ENCODE assay signal across 24 mouse cellular contexts in genomic region chr4:65531621-65532020, GRCm38 (mm10).
DNase-seq lines count a peak whose midpoint lies in the region; ATAC-seq and TF ChIP-seq lines count a peak whose summit lies in the region.
"Had no signal": no experiment of that assay in that cellular context is flagged by ENCODE, and none has a peak within 500 bp of the region (broad histone marks: within the 10 kb centered on the region; RNA-seq: fewer than 3 reads in every experiment).

No protein-coding gene starts in this region.

- TF ChIP-seq POLR2A in limb, embryonic 14.5 days (IDR thresholded peaks at IDR 0.05; ENCODE audit: borderline replicate concordance, extremely low read depth, insufficient read depth, insufficient read length): no peak

- no peaks in the 10 kb centered on the region for H3K36me3 ChIP-seq in embryonic facial prominence, embryonic 14.5 days (ENCODE audit: control insufficient read depth, insufficient read depth, low read length)
- H3K36me3 ChIP-seq in limb, embryonic 14.5 days (ENCODE audit: control insufficient read depth, insufficient read depth, low read length): no peaks in the 10 kb centered on the region
- H3K36me3 ChIP-seq: neural tube, embryonic 13.5 days had no signal

- H3K27ac ChIP-seq in embryonic facial prominence, embryonic 14.5 days (replicated peaks; ENCODE audit: low read depth, low read length): no peak overlapping the region; the same call in 1 of the 2 replicates
- H3K27ac ChIP-seq in limb, embryonic 14.5 days (replicated peaks; ENCODE audit: low read depth, low read length): no peak overlapping the region
- H3K27ac ChIP-seq: hindbrain, embryonic 14.5 days; kidney, postnatal 0 days; layer of hippocampus, adult 2 months; left cerebral cortex, adult 2 months; macrophage; neural tube, embryonic 13.5 days had no signal

- WGBS in embryonic facial prominence, embryonic 14.5 days: 32% methylated on average over 6 of the region's 6 CpGs
- 28% methylated on average over 6 of the region's 6 CpGs for WGBS in limb, embryonic 14.5 days

- intact Hi-C loops in left cerebral cortex, postnatal 4 days (cut with DNase I): no loop called here
- intact Hi-C loops in left cerebral cortex, postnatal 36 days (cut with DNase I): no loop called here

- peaks cover 8% of the 10 kb centered on the region; the same call in 1 of the 2 replicates for H3K4me1 ChIP-seq in embryonic facial prominence, embryonic 14.5 days (ENCODE audit: control insufficient read depth, insufficient read depth, low read length)
- peaks cover 12% of the 10 kb centered on the region; the same call in 1 of the 2 replicates for H3K4me1 ChIP-seq in limb, embryonic 14.5 days (ENCODE audit: control insufficient read depth, insufficient read depth, low read length)
- H3K4me1 ChIP-seq: neural tube, embryonic 13.5 days had no signal

- no peak for ATAC-seq in embryonic facial prominence, embryonic 14.5 days (ENCODE audit: low read depth)
- no peak for ATAC-seq in limb, embryonic 14.5 days (ENCODE audit: low FRiP score, low read depth)
- ATAC-seq: forebrain, postnatal 0 days; intestine, postnatal 0 days; liver, postnatal 0 days had no signal

- no peak overlapping the region for H3K9ac ChIP-seq in embryonic facial prominence, embryonic 14.5 days (ENCODE audit: low read depth, low read length)
- H3K9ac ChIP-seq in limb, embryonic 14.5 days (ENCODE audit: low read depth, low read length, severe bottlenecking): no peak overlapping the region
- H3K9ac ChIP-seq: forebrain, postnatal 0 days; hindbrain, embryonic 14.5 days; liver, postnatal 0 days; neural tube, embryonic 13.5 days had no signal

- no peak overlapping the region for H3K4me3 ChIP-seq in embryonic facial prominence, embryonic 14.5 days (ENCODE audit: low read depth, low read length)
- H3K4me3 ChIP-seq in limb, embryonic 14.5 days (replicated peaks; ENCODE audit: low read length): no peak overlapping the region
- H3K4me3 ChIP-seq: layer of hippocampus, adult 2 months; left cerebral cortex, adult 2 months; neural tube, embryonic 13.5 days had no signal

- DNase-seq in cerebellum, postnatal 14 days: peak; percentile 8 to 13
- DNase-seq in cerebellum, adult 9-10 months: no peak
- peak; percentile 4 for DNase-seq in left cerebral cortex, postnatal 4 days
- DNase-seq in left cerebral cortex, postnatal 36 days (ENCODE audit: low spot score in 2 of 2): no peak
- peak; percentile 53 for DNase-seq in embryonic facial prominence, embryonic 14.5 days (ENCODE audit: low spot score)
- DNase-seq in limb, embryonic 14.5 days (ENCODE audit: low spot score): peak; percentile 31
- no peak for DNase-seq in T-cell, adult 2 months (ENCODE audit: low spot score)
- DNase-seq in adrenal gland, adult (ENCODE audit: inconsistent age in 2 of 2, low spot score in 1 of 2): no peak
- DNase-seq: adrenal gland, postnatal 14 days; cerebellum, adult 2 months; forebrain, postnatal 0 days; liver; liver, postnatal 0 days; right cerebral cortex, postnatal 4 days; thymus, postnatal 4 days had no signal

- H3K4me2 ChIP-seq in embryonic facial prominence, embryonic 14.5 days (ENCODE audit: low read depth, low read length): no peak overlapping the region
- H3K4me2 ChIP-seq in limb, embryonic 14.5 days (replicated peaks; ENCODE audit: low read depth, low read length, severe bottlenecking): no peak overlapping the region
- H3K4me2 ChIP-seq: hindbrain, embryonic 14.5 days; midbrain, embryonic 11.5 days; neural tube, embryonic 13.5 days had no signal

- H3K27me3 ChIP-seq in embryonic facial prominence, embryonic 14.5 days (replicated peaks; ENCODE audit: control insufficient read depth, insufficient read depth, low read length): no peaks in the 10 kb centered on the region
- no peaks in the 10 kb centered on the region for H3K27me3 ChIP-seq in limb, embryonic 14.5 days (ENCODE audit: control insufficient read depth, insufficient read depth, low read length)
- H3K27me3 ChIP-seq: CH12.LX; neural tube, embryonic 13.5 days had no signal

- no peaks in the 10 kb centered on the region for H3K9me3 ChIP-seq in embryonic facial prominence, embryonic 14.5 days (ENCODE audit: control insufficient read depth, low read length)
- H3K9me3 ChIP-seq in limb, embryonic 14.5 days (ENCODE audit: control insufficient read depth, low read length): no peaks in the 10 kb centered on the region
- H3K9me3 ChIP-seq: neural tube, embryonic 13.5 days had no signal

Comparison
In these comparisons a context has a peak if more than half of its experiments do, and no peak if none do; other contexts are left out.
1. DNase-seq: peak in cerebellum, postnatal 14 days (2 of 2), left cerebral cortex, postnatal 4 days (single experiment), embryonic facial prominence, embryonic 14.5 days (single experiment) and limb, embryonic 14.5 days (single experiment); none in cerebellum, adult 9-10 months (single experiment), left cerebral cortex, postnatal 36 days (0 of 2), T-cell, adult 2 months (single experiment) and adrenal gland, adult (0 of 2).